Mouse (Mus musculus) intestine, embryonic 15.5 days (tissue): ENCODE results near the gene Arglu1. TPM values are rescaled to one million over a fixed set of nuclear protein-coding genes. Genes with fewer than 3 reads are reported as not detected.

ENCODE experiments used
- ATAC-seq: fragments of 200-750 bp; cut with Nextera tagmentation; 2 replicates; pipeline ENCODE4 v1.8.0; 2017; ENCODE audit warnings: moderate TSS enrichment, moderate library complexity
- H3K27ac ChIP-seq: fragments of 300-500 bp; sonication (generic); 2 replicates; pipeline ENCODE4 v1.5.1; 2015; ENCODE audit warnings: mild to moderate bottlenecking, inconsistent platforms
- H3K27me3 ChIP-seq: fragments of 300-500 bp; sonication (generic); replicated peaks from 2 replicates; pipeline ENCODE4 v1.6.1; 2015; ENCODE audit warnings: inconsistent platforms
- H3K36me3 ChIP-seq: fragments of 300-500 bp; sonication (generic); 2 replicates; pipeline ENCODE4 v1.6.1; 2015; ENCODE audit warnings: inconsistent platforms
- H3K4me1 ChIP-seq: fragments of 300-500 bp; sonication (generic); replicated peaks from 2 replicates; pipeline ENCODE4 v1.6.1; 2015; ENCODE audit warnings: inconsistent platforms
- H3K4me2 ChIP-seq: fragments of 300-500 bp; sonication (generic); replicated peaks from 2 replicates; pipeline ENCODE4 v1.6.1; 2015; ENCODE audit warnings: mild to moderate bottlenecking, inconsistent platforms
- H3K4me3 ChIP-seq: fragments of 300-500 bp; sonication (generic); replicated peaks from 2 replicates; pipeline ENCODE4 v1.5.1; 2015; ENCODE audit warnings: inconsistent platforms
- H3K9ac ChIP-seq: fragments of 300-500 bp; sonication (generic); 2 replicates; pipeline ENCODE4 v1.6.1; 2015; ENCODE audit warnings: inconsistent platforms
- H3K9me3 ChIP-seq: fragments of 300-500 bp; sonication (generic); 2 replicates; pipeline ENCODE4 v1.6.1; 2016; ENCODE audit warnings: inconsistent platforms
- WGBS: fragments of 180-500 bp; shearing (Covaris S2); methylation state at CpG from one replicate; pipeline ENCODE4 v1.1.7; 2015; 5-methylcytosine and 5-hydroxymethylcytosine counted together
- polyA plus RNA-seq: library from polyadenylated mRNA; unstranded; fragments of >200 nt; fragmentation: Nextera tagmentation; extraction: Ambion mirVana; gene quantifications from 2 replicates; pipeline ENCODE4 v1.2.1, GENCODE M21; 2015

The Arglu1 gene
- polyA plus RNA-seq, 1 experiment from 2014 or later, result 121 TPM

- Histone ChIP-seq H3K9ac (no peak overlapping the region), H3K27me3 (no peaks in the 10 kb centered on the region), H3K9me3 (no peaks in the 10 kb centered on the region), H3K4me2 (no peak overlapping the region), H3K36me3 (no peaks in the 10 kb centered on the region), H3K4me1 (no peaks in the 10 kb centered on the region), H3K4me3 (no peak overlapping the region), H3K27ac (no peak overlapping the region)
- no peak for ATAC-seq
- WGBS, result 33% methylated on average over 4 of the region's 4 CpGs
Observed at GRCm38 (mm10) chr8:8640264-8640588, 50.1 kb downstream of the Arglu1 start.

- H3K4me3 ChIP-seq, result no peak overlapping the region
- H3K36me3 ChIP-seq, result no peaks in the 10 kb centered on the region
- ATAC-seq, result peak; percentile 58
- 49% methylated on average over 8 of the region's 8 CpGs for WGBS
- H3K4me1 ChIP-seq, result no peaks in the 10 kb centered on the region
- no peak overlapping the region for H3K4me2 ChIP-seq
- no peak overlapping the region for H3K9ac ChIP-seq
- no peaks in the 10 kb centered on the region for H3K9me3 ChIP-seq
- no peaks in the 10 kb centered on the region for H3K27me3 ChIP-seq
- H3K27ac ChIP-seq, result no peak overlapping the region
Observed at GRCm38 (mm10) chr8:8639569-8640263, 50.6 kb downstream of the Arglu1 start.

GRCm38 (mm10) chr8:8631394-8631793, 58.9 kb downstream of the Arglu1 start:
- Histone ChIP-seq H3K36me3 (0 out of 2 replicates have a peak, but pooled peaks cover 3% of the 10 kb centered on the region), H3K4me2 (no peak overlapping the region), H3K27me3 (no peaks in the 10 kb centered on the region), H3K27ac (no peak overlapping the region), H3K4me3 (no peak overlapping the region), H3K4me1 (no peaks in the 10 kb centered on the region), H3K9me3 (no peaks in the 10 kb centered on the region), H3K9ac (no peak overlapping the region)
- WGBS, result 77% methylated on average over 7 of the region's 7 CpGs
- ATAC-seq, result no peak

GRCm38 (mm10) chr8:8624017-8624416, 66.3 kb downstream of the Arglu1 start:
- no peak overlapping the region for H3K4me3 ChIP-seq
- no peaks in the 10 kb centered on the region for H3K9me3 ChIP-seq
- H3K36me3 ChIP-seq, result 0 out of 2 replicates have a peak, but pooled peaks cover 13% of the 10 kb centered on the region
- H3K27me3 ChIP-seq, result no peaks in the 10 kb centered on the region
- no peak for ATAC-seq
- 0 out of 2 replicates have a peak, but pooled peaks cover 2% of the 10 kb centered on the region for H3K4me1 ChIP-seq
- no peak overlapping the region for H3K27ac ChIP-seq
- H3K9ac ChIP-seq, result no peak overlapping the region
- no peak overlapping the region for H3K4me2 ChIP-seq
- WGBS, result 63% methylated on average over 7 of the region's 7 CpGs

GRCm38 (mm10) chr8:8623486-8623885, 66.8 kb downstream of the Arglu1 start:
- no peaks in the 10 kb centered on the region for H3K27me3 ChIP-seq
- H3K27ac ChIP-seq, result no peak overlapping the region
- H3K9ac ChIP-seq, result no peak overlapping the region
- no peaks in the 10 kb centered on the region for H3K9me3 ChIP-seq
- ATAC-seq, result no peak
- 61% methylated on average over 8 of the region's 8 CpGs for whole genome bisulfite sequencing
- H3K4me3 ChIP-seq, result no peak overlapping the region
- H3K4me2 ChIP-seq, result no peak overlapping the region
- 0 out of 2 replicates have a peak, but pooled peaks cover 2% of the 10 kb centered on the region for H3K4me1 ChIP-seq
- H3K36me3 ChIP-seq, result 0 out of 2 replicates have a peak, but pooled peaks cover 13% of the 10 kb centered on the region

GRCm38 (mm10) chr8:8622476-8622875, 67.8 kb downstream of the Arglu1 start:
- Histone ChIP-seq H3K4me2 (no peak overlapping the region), H3K4me3 (no peak overlapping the region), H3K4me1 (0 out of 2 replicates have a peak, but pooled peaks cover 2% of the 10 kb centered on the region), H3K27me3 (no peaks in the 10 kb centered on the region), H3K9me3 (no peaks in the 10 kb centered on the region), H3K9ac (no peak overlapping the region), H3K27ac (no peak overlapping the region), H3K36me3 (0 out of 2 replicates have a peak, but pooled peaks cover 13% of the 10 kb centered on the region)
- ATAC-seq, result no peak
- WGBS, result 91% methylated on average over 3 of the region's 3 CpGs

- Histone ChIP-seq H3K9me3 (no peaks in the 10 kb centered on the region), H3K4me1 (0 out of 2 replicates have a peak, but pooled peaks cover 2% of the 10 kb centered on the region), H3K27ac (no peak overlapping the region), H3K36me3 (0 out of 2 replicates have a peak, but pooled peaks cover 13% of the 10 kb centered on the region), H3K27me3 (no peaks in the 10 kb centered on the region), H3K4me2 (no peak overlapping the region), H3K4me3 (no peak overlapping the region), H3K9ac (no peak overlapping the region)
- ATAC-seq, result no peak
- WGBS, result 89% methylated on average over 12 of the region's 12 CpGs
Observed at GRCm38 (mm10) chr8:8622031-8622430, 68.3 kb downstream of the Arglu1 start.

- no peak for ATAC-seq
- Histone ChIP-seq H3K9me3 (no peaks in the 10 kb centered on the region), H3K27me3 (no peaks in the 10 kb centered on the region), H3K4me2 (no peak overlapping the region), H3K9ac (no peak overlapping the region), H3K27ac (no peak overlapping the region), H3K4me3 (no peak overlapping the region), H3K4me1 (0 out of 2 replicates have a peak, but pooled peaks cover 2% of the 10 kb centered on the region), H3K36me3 (0 out of 2 replicates have a peak, but pooled peaks cover 13% of the 10 kb centered on the region)
- 75% methylated on average over 16 of the region's 16 CpGs for WGBS
Observed at GRCm38 (mm10) chr8:8621236-8621917, 68.9 kb downstream of the Arglu1 start.

GRCm38 (mm10) chr8:8620536-8620935, 69.8 kb downstream of the Arglu1 start:
- WGBS, result 92% methylated on average over 21 of the region's 21 CpGs
- 0 out of 2 replicates have a peak, but pooled peaks have one; percentile 35 for ATAC-seq
- Histone ChIP-seq H3K27ac (no peak overlapping the region), H3K4me1 (0 out of 2 replicates have a peak, but pooled peaks cover 2% of the 10 kb centered on the region), H3K9me3 (no peaks in the 10 kb centered on the region), H3K9ac (no peak overlapping the region), H3K4me3 (no peak overlapping the region), H3K36me3 (0 out of 2 replicates have a peak, but pooled peaks cover 13% of the 10 kb centered on the region), H3K4me2 (no peak overlapping the region), H3K27me3 (no peaks in the 10 kb centered on the region)

- WGBS, result 61% methylated on average over 19 of the region's 19 CpGs
- peak; percentile 43; the same call in 1 of the 2 replicates for ATAC-seq
- 0 out of 2 replicates have a peak, but pooled peaks cover 2% of the 10 kb centered on the region for H3K4me1 ChIP-seq
- H3K4me2 ChIP-seq, result no peak overlapping the region
- no peak overlapping the region for H3K4me3 ChIP-seq
- H3K9ac ChIP-seq, result no peak overlapping the region
- no peaks in the 10 kb centered on the region for H3K9me3 ChIP-seq
- 0 out of 2 replicates have a peak, but pooled peaks cover 13% of the 10 kb centered on the region for H3K36me3 ChIP-seq
- H3K27me3 ChIP-seq, result no peaks in the 10 kb centered on the region
- no peak overlapping the region for H3K27ac ChIP-seq
Observed at GRCm38 (mm10) chr8:8619221-8620194, 70.8 kb downstream of the Arglu1 start.
